Mouse (Mus musculus) liver, adult 2 months (tissue): Measurements from ENCODE around the gene Hmga2. TPM values are rescaled to one million over a fixed set of nuclear protein-coding genes. Genes with fewer than 3 reads are reported as not detected.
A peak's percentile ranks its signal among the peaks of the same experiment; 100 is the strongest.

Experiments used
- DNase-seq: peaks from one replicate; pipeline ENCODE4 v3.0.0-alpha.2; 2011; ENCODE audit warnings: low read depth, low spot score; ENCODE audit errors: extremely low read depth
- H3K27ac ChIP-seq: fragments of 200-500 bp; replicated peaks from 2 replicates; pipeline ENCODE4 v1.5.1; 2012; ENCODE audit warnings: low read depth, mild to moderate bottlenecking, control low read depth, inconsistent platforms, low read length; ENCODE audit not compliant: insufficient read depth
- H3K27me3 ChIP-seq: fragments of 200-500 bp; 2 replicates; pipeline ENCODE4 v1.6.1; 2012; ENCODE audit warnings: mild to moderate bottlenecking, moderate library complexity, low read length, inconsistent platforms; ENCODE audit not compliant: control insufficient read depth, insufficient read depth
- H3K36me3 ChIP-seq: fragments of 200-500 bp; 2 replicates; pipeline ENCODE4 v1.6.1; 2012; ENCODE audit warnings: low read length, inconsistent platforms; ENCODE audit not compliant: control insufficient read depth, insufficient read depth
- H3K4me1 ChIP-seq: fragments of 200-500 bp; 2 replicates; pipeline ENCODE4 v1.6.1; 2011; ENCODE audit warnings: low read length; ENCODE audit not compliant: control insufficient read depth, insufficient read depth
- H3K4me3 ChIP-seq: fragments of 200-500 bp; 2 replicates; pipeline ENCODE4 v1.5.1; 2011; ENCODE audit warnings: low read depth, mild to moderate bottlenecking, control low read depth, low read length, moderate library complexity; ENCODE audit not compliant: insufficient read depth
- H3K79me2 ChIP-seq: fragments of 200-500 bp; 2 replicates; pipeline ENCODE4 v1.6.1; 2012; ENCODE audit warnings: inconsistent platforms, mild to moderate bottlenecking, low read length, moderate library complexity; ENCODE audit not compliant: control insufficient read depth, insufficient read depth
- H3K9ac ChIP-seq: fragments of 200-500 bp; 2 replicates; pipeline ENCODE4 v1.6.1; 2012; ENCODE audit warnings: low read depth, mild to moderate bottlenecking, control low read depth, inconsistent platforms, low read length
- CTCF ChIP-seq: fragments of 200-500 bp; IDR thresholded peaks from 2 replicates; pipeline ENCODE4 v1.5.1; 2011; ENCODE audit warnings: low read depth, low read length, control low read depth
- POLR2A ChIP-seq: fragments of 200-500 bp; IDR thresholded peaks from 2 replicates; pipeline ENCODE4 v1.6.1; 2011; ENCODE audit warnings: low read length, control low read depth; ENCODE audit not compliant: insufficient read depth; ENCODE audit errors: extremely low read depth
- WGBS: fragments of 180-500 bp; shearing (Covaris S2); methylation state at CpG from one replicate; pipeline ENCODE4 v1.1.7; 2018; 5-methylcytosine and 5-hydroxymethylcytosine counted together
- polyA plus RNA-seq: library from polyadenylated mRNA; depleted of rRNA; stranded (reverse); fragments of >200 nt; gene quantifications from 2 replicates; pipeline ENCODE4 v1.2.3, GENCODE M21; 2012
- total RNA-seq: library from RNA; depleted of rRNA; stranded (reverse); fragments of >200 nt; gene quantifications from 2 replicates; pipeline ENCODE4 v1.2.3, GENCODE M21; 2014

The Hmga2 gene
- total and polyA plus RNA-seq, 2 experiments = 0.05 TPM; not detected in 1

- Histone ChIP-seq H3K27me3 (no peaks in the 10 kb centered on the region), H3K27ac (no peak overlapping the region), H3K9ac (no peak overlapping the region), H3K4me1 (peaks cover 6% of the 10 kb centered on the region), H3K4me3 (no peak overlapping the region), H3K79me2 (no peaks in the 10 kb centered on the region), H3K36me3 (no peaks in the 10 kb centered on the region)
- TF ChIP-seq CTCF (no peak), POLR2A (no peak)
- no peak for DNase-seq
- WGBS = 94% methylated on average over 15 of the region's 15 CpGs
Measured at GRCm38 (mm10) chr10:120420971-120421629, 55.2 kb downstream of the Hmga2 start.

- H3K27ac ChIP-seq = no peak overlapping the region
Measured at GRCm38 (mm10) chr10:120418738-120419523, 57.3 kb downstream of the Hmga2 start.

GRCm38 (mm10) chr10:120418211-120418610 is 58.1 kb downstream of the Hmga2 start:
- H3K9ac ChIP-seq = no peak overlapping the region
- H3K4me3 ChIP-seq = no peak overlapping the region
- TF ChIP-seq CTCF (no peak), POLR2A (no peak)
- H3K79me2 ChIP-seq = no peaks in the 10 kb centered on the region
- peaks cover 6% of the 10 kb centered on the region for H3K4me1 ChIP-seq
- no peaks in the 10 kb centered on the region for H3K27me3 ChIP-seq
- H3K27ac ChIP-seq = no peak overlapping the region
- 72% methylated on average over 7 of the region's 7 CpGs for WGBS
- no peaks in the 10 kb centered on the region for H3K36me3 ChIP-seq
- DNase-seq = no peak

More at GRCm38 (mm10) chr10:120418738-120419523, 57.3 kb downstream of the Hmga2 start:
- no peak for TF ChIP-seq POLR2A
- TF ChIP-seq CTCF = no peak
- Histone ChIP-seq H3K27me3 (no peaks in the 10 kb centered on the region), H3K4me1 (peaks cover 6% of the 10 kb centered on the region), H3K9ac (no peak overlapping the region), H3K4me3 (no peak overlapping the region), H3K79me2 (no peaks in the 10 kb centered on the region), H3K36me3 (no peaks in the 10 kb centered on the region)
- no peak for DNase-seq
- WGBS = 49% methylated on average over 16 of the region's 16 CpGs

- 16% methylated on average over 7 of the region's 7 CpGs for WGBS
- H3K27ac ChIP-seq = no peak overlapping the region
- no peaks in the 10 kb centered on the region for H3K36me3 ChIP-seq
- H3K4me1 ChIP-seq = peaks cover 6% of the 10 kb centered on the region
- TF ChIP-seq CTCF = no peak
- TF ChIP-seq POLR2A = no peak
- no peak overlapping the region; the same call in 1 of the 2 replicates for H3K4me3 ChIP-seq
- H3K9ac ChIP-seq = peak overlapping the region; percentile 3; the same call in 1 of the 2 replicates
- DNase-seq = peak; percentile 82
- H3K27me3 ChIP-seq = no peaks in the 10 kb centered on the region
- H3K79me2 ChIP-seq = no peaks in the 10 kb centered on the region
Measured at GRCm38 (mm10) chr10:120417488-120418118, 58.7 kb downstream of the Hmga2 start.

- H3K27me3 ChIP-seq = no peaks in the 10 kb centered on the region
- no peak overlapping the region for H3K4me3 ChIP-seq
- no peaks in the 10 kb centered on the region for H3K79me2 ChIP-seq
- DNase-seq = no peak
- H3K27ac ChIP-seq = no peak overlapping the region
- H3K36me3 ChIP-seq = no peaks in the 10 kb centered on the region
- no peak overlapping the region for H3K9ac ChIP-seq
- TF ChIP-seq CTCF (no peak), POLR2A (no peak)
- WGBS = 37% methylated on average over 5 of the region's 5 CpGs
- peaks cover 6% of the 10 kb centered on the region for H3K4me1 ChIP-seq
Measured at GRCm38 (mm10) chr10:120417116-120417487, 59.2 kb downstream of the Hmga2 start.

- WGBS = 86% methylated on average over 12 of the region's 12 CpGs
- Histone ChIP-seq H3K27me3 (no peaks in the 10 kb centered on the region), H3K27ac (no peak overlapping the region), H3K4me1 (peaks cover 6% of the 10 kb centered on the region), H3K9ac (no peak overlapping the region), H3K36me3 (no peaks in the 10 kb centered on the region), H3K4me3 (no peak overlapping the region), H3K79me2 (no peaks in the 10 kb centered on the region)
- no peak for DNase-seq
- TF ChIP-seq CTCF (no peak), POLR2A (no peak)
Measured at GRCm38 (mm10) chr10:120416628-120417027, 59.6 kb downstream of the Hmga2 start.
